ENCODE assay signal across 8 mouse cellular contexts in genomic region chr6:28474839-28475238, GRCm38 (mm10). TPM values are rescaled to one million over a fixed set of nuclear protein-coding genes. Genes with fewer than 3 reads are reported as not detected.
DNase-seq lines count a peak whose midpoint lies in the region; ATAC-seq and TF ChIP-seq lines count a peak whose summit lies in the region.

Snd1 (plus strand) TSS chr6:28475139.

- 81% methylated on average over 5 of the region's 5 CpGs for WGBS in kidney, postnatal 0 days
- 84% methylated on average over 5 of the region's 5 CpGs for whole genome bisulfite sequencing in bone marrow, adult 2 months
- WGBS in intestine, embryonic 15.5 days = 85% methylated on average over 5 of the region's 5 CpGs

- no peaks in the 10 kb centered on the region for H3K27me3 ChIP-seq in kidney, postnatal 0 days (ENCODE audit: insufficient read depth, low read length)
- H3K27me3 ChIP-seq in intestine, embryonic 15.5 days (replicated peaks) = no peaks in the 10 kb centered on the region

- no peak within 1 kb of the TSS for H3K27ac ChIP-seq in kidney, postnatal 0 days
- H3K27ac ChIP-seq in bone marrow, adult 2 months (ENCODE audit: control insufficient read depth, insufficient read depth, low read depth, low read length, poor library complexity) = no peak within 1 kb of the TSS
- no peak within 1 kb of the TSS for H3K27ac ChIP-seq in intestine, embryonic 15.5 days

- TF ChIP-seq POLR2A in bone marrow, adult 2 months (IDR thresholded peaks at IDR 0.05; ENCODE audit: borderline replicate concordance, control insufficient read depth, low read depth, low read length) = no peak

- H3K4me2 ChIP-seq in kidney, postnatal 0 days (ENCODE audit: low read length) = no peak within 1 kb of the TSS
- H3K4me2 ChIP-seq in intestine, embryonic 15.5 days (replicated peaks) = no peak within 1 kb of the TSS

- H3K4me1 ChIP-seq in kidney, postnatal 0 days (replicated peaks; ENCODE audit: insufficient read depth, low read length) = no peaks in the 10 kb centered on the region
- no peaks in the 10 kb centered on the region for H3K4me1 ChIP-seq in bone marrow, adult 2 months (ENCODE audit: control insufficient read depth, insufficient read depth, low read length)
- H3K4me1 ChIP-seq in intestine, embryonic 15.5 days (replicated peaks) = no peaks in the 10 kb centered on the region

- H3K9me3 ChIP-seq in kidney, postnatal 0 days (replicated peaks; ENCODE audit: low read length) = no peaks in the 10 kb centered on the region
- no peaks in the 10 kb centered on the region for H3K9me3 ChIP-seq in intestine, embryonic 15.5 days

- no peak for DNase-seq in kidney, postnatal 0 days (ENCODE audit: low spot score)
- DNase-seq in kidney, adult 9 months = no peak
- DNase-seq in gastrocnemius, postnatal 4 days (ENCODE audit: low spot score in 2 of 2) = no peak
- no peak for DNase-seq in cerebellum, adult 18-20 months
- DNase-seq in kidney, postnatal 10 days = no peak

- H3K9ac ChIP-seq in kidney, postnatal 0 days (ENCODE audit: low read depth, low read length) = no peak within 1 kb of the TSS
- no peak within 1 kb of the TSS for H3K9ac ChIP-seq in intestine, embryonic 15.5 days

- no peak for TF ChIP-seq CTCF in kidney, postnatal 0 days (IDR thresholded peaks at IDR 0.05; ENCODE audit: low read depth)
- no peak for TF ChIP-seq CTCF in bone marrow, adult 2 months (IDR thresholded peaks at IDR 0.05; ENCODE audit: control insufficient read depth, insufficient read depth, low read length)

- no peaks in the 10 kb centered on the region for H3K36me3 ChIP-seq in kidney, postnatal 0 days (ENCODE audit: insufficient read depth, low read length)
- H3K36me3 ChIP-seq in intestine, embryonic 15.5 days = no peaks in the 10 kb centered on the region

- H3K4me3 ChIP-seq in kidney, postnatal 0 days (replicated peaks; ENCODE audit: low read depth, low read length) = no peak within 1 kb of the TSS
- no peak within 1 kb of the TSS for H3K4me3 ChIP-seq in bone marrow, adult 2 months (replicated peaks; ENCODE audit: control insufficient read depth, low read depth, low read length)
- H3K4me3 ChIP-seq in intestine, embryonic 15.5 days (replicated peaks) = no peak within 1 kb of the TSS

- ATAC-seq in kidney, postnatal 0 days (replicated peaks; ENCODE audit: low FRiP score, low read depth) = no peak
- no peak for ATAC-seq in intestine, embryonic 15.5 days
- no peak for ATAC-seq in megakaryocyte progenitor cell, adult 5-6 weeks (replicated peaks; ENCODE audit: poor library complexity)

RNA-seq across cellular contexts. Expression of gene Snd1, which starts in this region (rescaled TPM):
- polyA plus RNA-seq in kidney, postnatal 0 days (2015; fragmentation: Nextera tagmentation; extraction: Ambion mirVana) = 79.3 and 90.8 TPM in 2 replicates
- polyA plus RNA-seq in bone marrow, adult 2 months (2011; ENCODE audit: insufficient read depth, insufficient read length, low replicate concordance, missing spikeins) = 22.7 and 35.6 TPM in 2 replicates
- 10 to 100 TPM; 80.2 to 83.3 TPM for total RNA-seq in gastrocnemius, postnatal 4 days (2021)
- polyA plus RNA-seq in intestine, embryonic 15.5 days (2015; fragmentation: Nextera tagmentation; extraction: Ambion mirVana) = 128 and 138 TPM in 2 replicates
- total RNA-seq in megakaryocyte progenitor cell, adult 5-6 weeks (2015) = 85.0 and 89.1 TPM in 2 replicates
- total RNA-seq in megakaryocyte progenitor cell, adult 5-6 weeks (2017) = 177 and 186 TPM in 2 replicates
